Mouse (Mus musculus) neutrophil, adult 65 days (primary cell): ENCODE data around the gene Lrwd1. TPM values are rescaled to one million over a fixed set of nuclear protein-coding genes. Genes with fewer than 3 reads are reported as not detected.

Source experiments
- total RNA-seq: library from RNA; stranded (reverse); gene quantifications from 2 replicates; pipeline ENCODE4 v1.2.4, GENCODE M21; 2023

Gene Lrwd1
- total RNA-seq = 30.1 and 40.0 TPM in 2 replicates

DNA sequence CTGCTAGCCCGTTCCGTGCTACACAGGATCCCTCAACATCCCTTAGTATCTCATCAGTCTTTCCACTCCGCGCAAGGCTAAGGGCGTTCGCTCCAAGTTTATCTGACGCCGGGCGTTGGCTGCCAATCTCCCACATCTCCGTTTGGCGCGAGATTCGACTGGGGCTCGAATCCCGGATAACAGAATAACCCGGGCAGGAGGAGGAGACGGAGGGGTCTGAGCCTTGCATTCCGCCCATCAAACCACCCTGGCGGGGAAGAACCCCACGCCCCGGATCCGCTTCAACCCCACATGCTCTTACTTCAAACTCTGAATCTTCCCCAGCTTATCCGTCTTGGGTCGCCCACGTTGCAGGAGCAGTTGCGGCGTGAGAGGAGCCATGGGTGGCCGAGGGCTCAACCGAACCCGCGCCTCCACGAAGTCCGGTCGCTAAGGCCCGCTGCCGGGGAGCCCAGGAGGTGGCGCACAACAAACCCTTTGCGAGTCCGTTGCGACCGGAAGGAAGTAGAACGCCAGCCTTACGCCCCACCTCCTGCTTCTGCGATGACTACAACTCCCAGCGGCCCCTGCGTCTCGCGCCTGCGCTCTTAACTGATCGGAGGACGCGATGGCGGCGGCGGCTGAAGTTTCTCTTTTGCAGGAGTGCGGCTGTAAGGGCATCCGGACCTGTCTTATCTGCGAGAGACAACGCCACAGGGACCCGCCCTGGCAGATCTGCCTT lies at the start of gene Lrwd1, which contains the start of gene Alkbh4:
TSS of gene Lrwd1 (minus strand) at position 504 of the 721 bp plus-strand sequence.
TSS of gene Alkbh4 (plus strand) at position 576 of the 721 bp plus-strand sequence.

GRCm38 (mm10) chr5:136170512-136171362 lies 34.9 kb upstream of the Lrwd1 start, which contains the start of gene Orai2:
Orai2 (minus strand) TSS chr5:136170713.

GRCm38 (mm10) chr5:136115891-136116783 lies 19.7 kb downstream of the Lrwd1 start, which contains the start of gene Polr2j:
Polr2j (plus strand) TSS chr5:136116631.

GRCm38 (mm10) chr5:136083669-136084107 lies 52.2 kb downstream of the Lrwd1 start, which contains the start of gene Rasa4:
Rasa4 (plus strand) TSS chr5:136083916.

Other genes with a start within 250 kb of the Lrwd1 start
- not detected in 2 replicates for gene Hspb1, start 248.2 kb downstream of the Lrwd1 start, total RNA-seq
- gene Ywhag, start 201.5 kb downstream of the Lrwd1 start, total RNA-seq = 96.6 and 115 TPM in 2 replicates
- 3.9 and 6.1 TPM in 2 replicates for gene Ssc4d, start 161.5 kb downstream of the Lrwd1 start, total RNA-seq
- not detected in 2 replicates for gene Zp3, start 156.0 kb downstream of the Lrwd1 start, total RNA-seq
- gene Dtx2, start 141.3 kb downstream of the Lrwd1 start, total RNA-seq = 17.0 and 21.8 TPM in 2 replicates
- not detected in 2 replicates for gene Upk3b, start 97.6 kb downstream of the Lrwd1 start, total RNA-seq
- gene Upk3bl, start 81.6 kb downstream of the Lrwd1 start, total RNA-seq = not detected in 2 replicates
- 24.2 and 32.9 TPM in 2 replicates for gene Rasa4, start 52.2 kb downstream of the Lrwd1 start, total RNA-seq
- gene Polr2j, start 19.4 kb downstream of the Lrwd1 start, total RNA-seq = 29.7 and 62.1 TPM in 2 replicates
- gene Alkbh4, start 72 bp upstream of the Lrwd1 start, total RNA-seq = 15.3 and 19.9 TPM in 2 replicates
- gene Orai2, start 34.6 kb upstream of the Lrwd1 start, total RNA-seq = 88.5 and 135 TPM in 2 replicates
- 23.3 and 30.0 TPM in 2 replicates for gene Prkrip1, start 62.9 kb upstream of the Lrwd1 start, total RNA-seq
- gene Sh2b2, start 110.5 kb upstream of the Lrwd1 start, total RNA-seq = 28.6 and 49.5 TPM in 2 replicates